Mouse (Mus musculus): ENCODE data around the gene Tamm41. TPM values are rescaled to one million over a fixed set of nuclear protein-coding genes. Genes with fewer than 3 reads are reported as not detected.

Gene Tamm41
- total RNA-seq (2021), result 1 to 10 TPM; 8.5 to 8.9 TPM
- long read RNA-seq, experiment 1, transcript Tamm41-201 (8 exons, 1,168 nt), result major isoform, 13 of 13 reads
- long read RNA-seq, experiment 1, partial matches to known transcripts, result 0 of 13 reads
- long read RNA-seq, experiment 1, other reads (novel, unspliced or antisense), result 0 of 13 reads
- long read RNA-seq, experiment 2, transcript Tamm41-201 (8 exons, 1,168 nt), result major isoform, 6 of 8 reads
- long read RNA-seq, experiment 2, partial matches to known transcripts, result 0 of 8 reads
- long read RNA-seq, experiment 2, other reads (novel, unspliced or antisense), result 2 of 8 reads

DNA sequence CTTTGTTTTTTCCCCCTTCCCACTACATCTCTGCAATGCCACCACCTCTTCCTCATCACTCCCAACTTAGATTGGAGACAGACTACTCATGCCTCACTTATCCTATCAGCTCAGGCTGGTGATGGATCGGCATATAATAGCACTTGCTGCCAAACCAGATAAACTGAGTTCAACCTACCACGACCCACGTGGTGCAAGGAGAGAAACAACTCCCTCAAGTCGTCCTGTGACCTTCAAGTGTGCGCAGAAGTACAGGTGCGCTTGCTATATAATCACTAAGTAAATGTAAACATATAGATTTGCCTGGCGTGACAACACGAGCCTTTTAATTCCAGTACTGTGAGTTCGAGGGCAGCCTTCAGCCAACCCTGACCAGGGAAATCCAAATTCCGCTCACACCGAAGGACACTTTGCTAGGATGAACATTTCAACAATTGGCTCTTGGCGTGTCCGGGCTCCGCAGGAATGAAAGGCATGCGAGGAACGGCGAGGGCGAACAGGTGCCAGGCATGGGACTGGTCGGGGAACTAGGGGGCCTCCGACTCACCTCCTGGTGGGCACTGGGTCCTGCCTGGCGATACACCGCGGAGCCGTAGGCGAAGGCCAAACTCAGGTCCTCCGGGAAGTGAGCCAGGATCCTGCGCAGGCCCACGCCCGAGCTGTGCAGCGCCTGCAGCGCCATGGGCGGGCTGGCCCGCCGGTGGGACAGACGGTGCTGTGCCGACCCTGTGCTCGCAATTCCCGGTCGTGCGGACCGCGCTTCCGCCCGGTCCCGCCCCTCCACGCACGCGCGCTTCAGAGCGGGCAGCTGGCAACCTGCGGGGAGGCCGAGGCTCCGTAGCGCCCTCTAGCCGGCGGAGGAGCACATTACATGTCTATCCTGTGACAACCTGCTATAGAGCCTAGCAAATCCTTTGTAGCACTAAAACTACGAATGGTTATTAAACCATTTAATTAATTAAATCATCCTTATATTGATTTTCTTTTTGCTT, at the start of gene Tamm41:
Gene Tamm41, minus strand, starts transcription at position 774 of the 992 bp plus-strand sequence.
- peak; percentile 87 for DNase-seq
- intact Hi-C loops (cut with DNase I; ENCODE audit: low total_unique reads), result loop anchor here (10.0 kb wide), 1 partner anchor 313 kb away; no protein-coding TSS in a partner anchor

DNA sequence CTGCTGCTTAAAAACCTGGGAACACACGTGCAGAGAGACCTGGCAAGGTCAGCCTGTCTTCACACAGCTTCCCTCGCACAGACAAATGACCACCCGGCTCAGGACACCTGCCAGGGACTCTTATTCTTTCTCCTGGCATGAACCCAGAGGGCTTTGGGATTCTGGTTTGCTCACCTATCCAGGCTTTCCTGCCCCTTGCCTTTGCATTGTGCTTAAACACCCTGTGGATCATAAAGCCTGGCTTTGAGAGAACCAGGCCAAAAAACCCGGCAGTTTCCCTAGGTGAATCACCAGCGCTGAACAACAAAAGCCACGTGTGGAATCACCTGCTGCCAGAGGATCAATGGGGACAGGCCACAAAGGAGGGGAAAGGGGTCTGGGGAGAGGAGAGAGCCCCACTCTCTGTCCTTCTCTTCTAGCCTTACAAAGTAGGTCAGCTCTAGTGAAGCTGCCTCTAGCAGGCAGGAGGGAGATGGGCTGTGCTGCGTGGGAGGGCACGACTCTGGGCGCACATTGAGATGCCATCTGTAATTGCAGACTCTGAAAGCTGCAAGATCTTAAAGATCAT, 47.7 kb upstream of the Tamm41 start:
- DNase-seq, result no peak
- intact Hi-C loops (cut with DNase I; ENCODE audit: low total_unique reads), result no loop called here

DNA sequence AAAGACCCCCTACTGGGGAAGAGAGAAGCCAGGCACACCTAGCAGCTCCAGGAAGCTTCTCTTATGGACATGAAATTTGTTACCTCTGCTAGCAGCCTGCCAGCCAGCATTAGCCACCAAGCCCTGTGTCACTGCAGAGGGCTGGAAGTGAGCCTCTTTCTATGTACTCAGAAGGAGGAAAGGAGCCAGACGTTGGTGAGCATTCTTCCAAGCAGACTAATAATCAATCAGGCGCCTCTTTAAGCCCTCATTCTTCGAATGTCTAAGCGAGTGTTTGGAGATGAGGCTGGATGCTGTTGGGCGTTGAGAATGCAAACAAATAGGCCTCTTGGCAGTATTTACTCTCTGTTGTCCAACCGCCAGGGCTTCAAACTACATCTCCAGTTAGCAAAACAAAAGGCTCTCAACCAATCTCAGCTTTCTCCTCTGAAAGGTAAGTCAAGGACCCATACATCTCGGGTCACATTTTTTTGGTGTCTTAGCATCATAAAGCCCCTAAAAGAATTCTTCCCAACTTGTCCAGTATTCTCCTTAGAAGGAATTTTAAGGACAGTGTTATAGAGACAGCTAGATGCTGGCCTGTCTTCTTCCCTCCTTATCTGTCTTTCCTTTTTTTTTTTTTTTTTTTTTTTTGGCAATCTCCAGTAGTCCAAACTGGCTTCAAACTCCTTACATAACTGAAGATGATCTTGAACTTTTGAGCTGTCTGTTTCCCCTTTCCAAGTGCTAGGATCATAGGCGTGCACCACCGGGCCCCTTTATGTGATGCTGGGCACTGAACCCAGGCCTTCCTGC, 39.3 kb upstream of the Tamm41 start:
- DNase-seq, result no peak

DNA sequence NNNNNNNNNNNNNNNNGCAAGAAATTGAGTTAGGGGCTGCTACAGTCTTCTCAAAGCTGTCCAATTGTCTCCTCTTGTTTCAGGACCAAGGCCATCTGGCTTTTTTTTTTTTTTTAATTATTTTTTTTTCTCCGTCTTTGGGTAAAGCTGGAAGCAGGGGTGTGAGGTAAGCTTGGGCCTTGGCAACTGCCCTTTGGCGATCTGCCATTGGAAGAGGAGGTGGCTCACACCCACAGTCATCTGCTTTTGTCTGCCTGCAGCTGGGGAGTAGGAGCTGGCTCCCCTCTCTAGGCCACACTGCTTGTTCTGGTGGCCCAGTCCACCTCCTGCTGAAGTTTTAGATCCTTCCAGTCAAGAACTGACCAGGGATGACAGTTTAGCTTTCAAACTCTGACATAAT, 34.3 kb upstream of the Tamm41 start:
- peak; percentile 24 for DNase-seq
- intact Hi-C loops (cut with DNase I; ENCODE audit: low total_unique reads), result no loop called here

More for the DNA sequence above, 39.3 kb upstream of the Tamm41 start:
- intact Hi-C loops (cut with DNase I; ENCODE audit: low total_unique reads), result no loop called here

DNA sequence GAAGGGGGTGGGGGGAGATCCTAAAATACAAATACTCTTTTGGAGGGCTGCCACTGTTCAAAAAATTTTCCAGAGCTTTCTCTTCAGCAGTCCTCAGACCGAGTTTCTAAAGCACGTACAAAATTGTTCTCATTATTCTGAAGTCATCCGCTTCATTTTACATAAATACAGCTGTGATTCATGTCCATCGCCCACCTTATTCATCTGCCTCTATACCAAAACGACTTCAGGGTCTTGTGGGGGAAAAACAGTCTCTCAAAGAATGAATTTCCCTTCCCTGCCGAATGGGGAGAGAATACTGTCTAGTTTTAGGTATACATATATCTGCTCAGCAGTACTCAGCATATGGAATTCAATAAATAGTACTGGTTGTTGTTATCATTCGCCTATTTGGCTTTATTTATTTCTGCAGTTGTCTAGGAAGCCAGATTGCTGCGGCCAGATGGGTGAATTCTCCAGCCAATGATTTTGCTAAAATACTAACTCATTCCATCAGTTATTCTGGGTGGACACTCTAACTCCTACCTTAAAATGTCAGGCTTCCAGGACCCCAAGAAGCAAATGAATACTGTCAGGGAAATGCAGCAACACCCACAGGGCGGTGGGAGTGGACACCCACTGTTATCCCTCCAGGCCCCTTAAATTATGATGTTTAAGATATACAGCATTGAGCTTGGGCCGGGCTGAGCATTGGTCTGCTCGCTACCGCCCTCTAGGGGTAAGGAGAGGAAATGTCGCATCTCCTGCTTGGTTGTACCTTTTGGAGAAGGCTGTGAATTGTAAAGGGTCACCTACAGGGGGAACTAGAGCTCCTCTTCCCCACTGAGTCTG, 27.9 kb upstream of the Tamm41 start:
- peak; percentile 10 for DNase-seq
- intact Hi-C loops (cut with DNase I; ENCODE audit: low total_unique reads), result no loop called here

DNA sequence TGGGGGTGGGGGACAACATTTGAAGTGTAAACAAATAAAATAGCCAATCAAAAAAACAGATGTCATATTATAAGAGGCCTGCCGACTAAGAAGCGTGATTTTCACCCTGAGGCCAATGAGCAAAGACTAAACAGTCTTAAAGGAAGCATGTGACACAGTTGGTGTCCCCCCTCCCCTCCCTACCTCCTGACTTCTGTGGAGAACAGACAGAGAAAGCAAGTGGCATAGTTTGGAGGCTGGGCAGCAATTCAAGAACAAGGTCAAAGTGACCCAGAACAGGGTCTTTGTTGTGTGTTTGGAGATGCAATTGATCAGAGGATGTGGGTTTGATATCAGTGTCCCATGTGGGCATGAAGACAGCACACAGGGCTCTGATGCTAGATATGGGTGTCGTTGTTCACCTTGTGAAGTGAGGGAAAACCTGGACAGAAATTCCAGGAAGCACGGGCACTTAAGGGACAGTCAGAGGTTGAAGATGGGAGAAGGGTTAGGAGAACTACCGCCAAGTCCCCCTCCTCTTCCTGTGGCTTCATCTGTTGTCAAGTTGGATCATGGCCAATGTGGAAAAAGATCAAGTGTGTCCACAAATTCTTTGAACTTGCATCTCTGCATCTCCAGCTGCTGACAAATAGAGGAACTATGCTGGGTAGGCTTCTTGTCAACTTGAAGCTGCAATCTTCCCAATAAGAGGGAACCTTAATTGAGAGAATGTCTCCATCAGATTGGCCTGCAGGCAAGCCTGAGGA, 25.1 kb upstream of the Tamm41 start:
- no peak for DNase-seq
- intact Hi-C loops (cut with DNase I; ENCODE audit: low total_unique reads), result no loop called here

DNA sequence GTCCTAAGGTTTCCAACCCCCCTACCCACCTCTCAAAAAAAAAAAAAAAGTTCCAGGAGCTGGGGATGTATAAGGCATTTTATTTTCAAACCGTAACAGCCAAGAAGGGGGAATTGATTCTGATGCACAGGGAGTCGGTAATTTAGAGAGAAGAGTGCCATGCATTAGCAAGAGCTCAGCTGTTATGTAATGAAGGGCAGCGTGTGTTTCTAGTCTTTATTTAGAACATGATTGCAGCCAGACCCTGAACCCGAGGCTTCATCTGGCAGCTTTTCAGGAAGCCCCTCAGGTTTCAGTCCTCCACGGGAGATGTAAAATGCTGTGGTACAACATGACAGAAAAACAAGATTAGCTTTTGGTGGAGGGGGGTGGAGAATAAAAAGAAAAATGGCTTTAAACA, 21.6 kb upstream of the Tamm41 start:
- intact Hi-C loops (cut with DNase I; ENCODE audit: low total_unique reads), result no loop called here
- no peak for DNase-seq

DNA sequence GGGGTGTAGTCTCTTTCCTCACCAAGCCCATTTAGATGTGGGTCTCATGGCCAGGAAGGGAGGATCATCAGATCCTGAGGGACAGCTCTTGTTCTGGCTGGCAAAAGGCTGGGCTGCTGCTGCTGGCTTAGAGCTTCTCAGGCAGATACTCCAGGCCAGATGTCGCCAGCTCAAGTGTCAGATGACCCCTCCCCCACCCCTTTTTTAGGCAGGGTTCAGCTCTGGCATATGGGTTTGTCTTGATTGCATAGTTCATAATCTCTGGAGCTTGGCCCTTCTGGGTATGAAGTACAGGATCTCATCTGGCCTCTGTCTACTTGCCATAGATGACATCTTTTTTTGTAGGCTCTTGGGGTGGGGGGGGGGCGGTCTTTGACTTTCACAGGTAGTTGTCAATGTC, 19.0 kb upstream of the Tamm41 start:
- no peak for DNase-seq
- intact Hi-C loops (cut with DNase I; ENCODE audit: low total_unique reads), result no loop called here

DNA sequence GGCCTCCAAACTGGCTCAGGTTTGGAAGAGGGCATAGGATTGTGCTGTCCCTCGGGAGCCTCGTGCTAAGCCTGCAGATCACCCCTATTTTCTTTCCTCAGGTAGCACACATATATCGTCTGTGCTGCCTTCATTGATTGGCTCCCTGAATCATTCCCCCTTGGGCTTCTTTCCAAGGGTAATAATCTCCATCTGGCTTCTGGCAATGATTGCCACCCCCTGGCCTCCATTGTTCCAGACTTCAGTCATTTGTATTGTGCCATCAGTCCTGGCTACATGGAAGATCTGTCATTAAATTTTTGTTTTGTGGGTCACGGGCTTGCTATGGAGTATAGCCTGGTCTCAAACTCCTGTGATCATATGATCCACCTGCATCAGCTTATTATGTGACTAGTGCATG, 17.8 kb upstream of the Tamm41 start:
- intact Hi-C loops (cut with DNase I; ENCODE audit: low total_unique reads), result no loop called here
- no peak for DNase-seq

DNA sequence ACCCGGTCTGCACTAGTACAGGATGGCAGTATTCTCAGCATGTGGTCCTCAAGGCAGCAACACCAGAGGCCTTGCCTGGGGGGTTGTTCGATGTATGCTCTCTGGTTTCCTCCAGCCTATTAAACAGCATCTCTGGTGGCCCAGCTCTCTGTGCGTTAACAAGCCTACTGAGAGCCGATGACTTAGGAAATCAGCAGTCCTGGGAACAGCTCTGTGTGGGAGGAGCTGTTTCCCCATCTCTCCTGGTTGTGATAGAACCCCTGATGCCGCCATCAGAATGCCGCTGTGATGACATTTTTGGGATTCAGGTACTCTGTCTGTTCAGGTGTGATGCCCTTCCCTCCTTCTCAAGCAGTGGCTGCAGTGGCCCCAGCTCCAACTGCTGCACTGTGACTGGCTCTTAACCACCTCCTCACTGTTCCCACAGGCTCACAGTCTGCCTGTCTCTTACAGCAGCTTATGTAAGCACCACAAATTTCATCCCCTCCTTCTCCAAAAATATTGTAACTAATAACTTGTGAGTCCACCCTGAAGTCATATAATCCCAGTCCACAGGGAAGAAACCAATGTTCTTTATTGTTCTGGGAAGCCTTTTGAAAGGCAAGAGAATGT, 14.0 kb upstream of the Tamm41 start:
- intact Hi-C loops (cut with DNase I; ENCODE audit: low total_unique reads), result no loop called here

DNA sequence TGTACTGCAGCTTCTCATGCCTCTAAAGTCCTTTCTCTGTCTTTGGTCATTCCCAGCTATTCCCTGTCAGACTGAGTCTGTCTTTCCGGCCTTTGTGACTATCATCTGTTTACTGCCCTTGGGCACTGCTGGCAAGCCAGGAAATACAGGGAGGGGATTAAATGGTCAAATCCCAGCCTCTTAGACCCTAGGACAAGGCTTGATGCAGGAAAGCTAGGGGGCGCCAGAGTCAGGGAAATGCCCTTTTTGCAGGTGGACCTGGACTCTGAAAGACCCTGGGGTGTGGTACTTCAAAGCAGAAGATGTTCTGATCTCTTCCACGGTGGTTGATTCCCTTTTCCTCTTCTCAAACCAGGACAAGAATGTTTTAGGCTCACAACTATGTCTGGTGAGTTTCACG, 11.3 kb upstream of the Tamm41 start:
- no peak for DNase-seq
- intact Hi-C loops (cut with DNase I; ENCODE audit: low total_unique reads), result no loop called here

More for the DNA sequence above, 14.0 kb upstream of the Tamm41 start:
- DNase-seq, result no peak

DNA sequence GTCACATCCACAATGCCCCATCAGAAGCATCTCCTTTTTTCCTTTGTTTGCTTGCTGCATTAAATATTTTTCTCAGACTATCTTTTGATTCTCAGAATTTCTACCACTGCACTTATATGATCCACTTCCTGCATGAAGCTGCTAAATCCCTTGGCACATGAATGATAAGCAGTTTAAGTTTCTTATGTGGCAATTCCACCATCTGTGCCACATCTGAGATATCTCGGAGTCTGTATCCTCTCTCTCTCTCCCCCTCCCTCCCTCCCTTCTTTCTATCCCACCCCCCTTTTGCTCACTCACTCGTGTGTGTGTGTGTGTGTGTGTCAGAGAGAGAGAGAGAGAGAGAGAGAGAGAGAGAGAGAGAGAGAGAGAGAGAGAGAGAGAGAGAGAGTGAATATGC, 10.1 kb upstream of the Tamm41 start:
- no peak for DNase-seq
- intact Hi-C loops (cut with DNase I; ENCODE audit: low total_unique reads), result no loop called here

DNA sequence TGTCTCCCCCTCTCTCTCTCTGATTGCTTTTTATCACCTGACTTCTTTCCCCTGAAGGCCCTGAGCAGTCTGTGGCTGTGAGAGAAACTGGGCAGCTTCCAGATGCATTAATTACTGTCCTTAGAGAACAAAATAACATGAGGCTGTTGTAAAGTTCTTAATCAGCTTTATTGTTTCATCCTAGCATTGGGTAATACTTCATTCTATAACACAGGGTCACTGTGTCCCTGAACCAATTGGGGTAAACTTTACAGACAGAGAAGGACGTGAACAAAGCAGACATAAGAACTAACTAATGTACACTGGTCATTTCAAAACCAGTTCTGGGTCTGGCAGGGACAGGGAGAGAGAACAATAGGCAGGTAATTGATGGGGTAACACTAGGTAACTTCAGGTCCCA, 8.4 kb upstream of the Tamm41 start:
- DNase-seq, result no peak
- intact Hi-C loops (cut with DNase I; ENCODE audit: low total_unique reads), result no loop called here

DNA sequence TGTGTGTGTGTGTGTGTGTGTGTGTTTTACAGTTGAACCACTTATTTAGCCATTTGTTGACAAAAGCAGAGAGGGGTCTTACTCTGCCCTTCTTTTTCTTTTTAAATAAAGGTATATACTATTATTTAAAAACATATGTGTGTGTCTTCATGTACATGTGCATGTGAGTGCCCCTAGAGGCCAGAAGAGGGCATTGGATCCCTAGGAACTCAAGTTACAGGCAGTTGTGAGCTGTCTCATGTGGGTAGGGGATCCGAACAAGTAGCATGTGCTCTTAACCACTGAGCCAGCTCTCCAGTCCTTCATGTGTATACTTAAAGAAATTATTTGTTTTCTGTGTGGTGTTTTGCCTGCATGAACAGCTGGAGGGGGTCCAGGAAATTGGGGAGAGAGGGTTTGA, 7.0 kb upstream of the Tamm41 start:
- no peak for DNase-seq
- intact Hi-C loops (cut with DNase I; ENCODE audit: low total_unique reads), result no loop called here

DNA sequence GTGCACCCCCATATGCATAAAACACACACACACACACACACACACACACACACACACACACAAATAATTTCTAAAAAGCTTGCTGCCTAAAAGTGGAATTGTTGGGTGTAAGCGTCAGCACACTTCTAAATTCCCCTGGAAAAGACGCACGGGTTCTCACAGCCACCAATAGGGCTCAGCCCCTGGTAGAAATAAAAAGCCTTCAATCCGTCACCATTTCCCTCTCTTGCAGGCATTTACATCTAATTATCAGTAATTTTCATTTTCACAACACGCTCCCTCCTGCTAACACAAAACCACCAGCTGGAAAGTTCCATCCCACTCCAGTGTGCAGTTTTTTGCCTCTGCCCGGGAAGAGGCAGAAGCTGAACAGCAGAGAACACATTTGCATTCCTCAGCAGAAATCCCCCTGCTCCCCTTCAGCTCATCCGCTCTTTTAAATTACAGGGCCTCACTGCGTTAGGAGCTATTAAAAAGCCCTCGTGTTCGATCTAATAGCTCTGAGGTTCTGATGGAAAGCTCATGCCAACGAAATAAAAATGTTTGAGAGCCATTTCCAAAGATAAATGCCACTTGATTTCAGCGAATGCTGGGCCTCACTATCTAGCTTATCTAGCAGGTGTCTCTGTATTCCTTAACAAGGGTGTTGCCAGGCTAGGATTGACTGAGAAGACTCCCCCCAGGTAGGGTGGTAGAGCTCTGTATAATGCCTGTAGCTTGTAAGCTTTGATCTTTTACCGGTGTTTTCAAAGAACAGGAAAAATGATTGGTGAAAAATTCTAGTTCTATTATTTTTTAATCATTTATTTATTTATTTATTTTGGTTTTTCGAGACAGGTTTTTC, 6.2 kb upstream of the Tamm41 start:
- intact Hi-C loops (cut with DNase I; ENCODE audit: low total_unique reads), result no loop called here
- no peak for DNase-seq

DNA sequence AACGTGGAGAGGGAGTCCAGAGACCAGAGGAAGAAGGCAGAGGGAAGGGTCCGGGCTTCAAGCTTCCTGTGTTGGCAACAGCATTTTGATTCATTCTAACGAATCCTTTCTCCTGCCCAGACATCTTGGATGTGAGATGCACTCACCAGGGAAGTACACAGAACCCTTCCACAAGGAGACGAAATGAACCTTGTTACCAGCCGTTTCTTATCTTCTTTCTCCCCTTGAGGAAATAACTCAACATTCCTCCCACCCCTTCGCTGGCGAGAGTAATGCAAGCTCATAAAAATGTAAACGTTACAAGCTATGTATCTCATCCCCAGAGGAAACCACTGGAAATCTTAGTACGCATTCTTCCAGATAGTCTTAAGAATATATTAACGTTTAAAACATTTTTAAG, 4.9 kb upstream of the Tamm41 start:
- DNase-seq, result no peak
- intact Hi-C loops (cut with DNase I; ENCODE audit: low total_unique reads), result no loop called here

DNA sequence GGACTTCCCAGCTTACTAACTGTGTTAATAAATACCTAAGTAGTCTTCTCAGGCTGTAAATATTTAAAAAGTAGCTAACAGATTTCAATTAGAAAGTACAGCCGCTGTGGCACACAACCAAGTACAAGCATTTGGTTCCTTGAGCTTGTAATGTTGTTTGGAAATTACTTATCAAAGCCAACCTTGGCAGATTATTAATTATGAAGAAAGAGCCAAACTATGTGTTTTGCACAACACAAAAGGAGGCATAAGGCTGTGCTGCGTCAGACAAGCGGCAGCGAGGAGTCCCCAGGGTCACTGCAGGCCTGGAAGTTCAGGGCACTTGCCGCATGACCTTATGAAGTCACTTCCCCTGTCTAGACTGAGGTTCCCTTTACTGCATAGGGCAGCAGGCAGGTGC, 4.2 kb downstream of the Tamm41 start:
- no peak for DNase-seq
- intact Hi-C loops (cut with DNase I; ENCODE audit: low total_unique reads), result loop anchor here (10.0 kb wide), 1 partner anchor 309 kb away; no protein-coding TSS in a partner anchor

All from gastrocnemius, postnatal 14 days (tissue).